Mouse (Mus musculus) T-helper 17 cell (primary cell): ENCODE data around the gene Acox1.

ENCODE experiments used
- in situ Hi-C, 2 experiments: fragments of 300-600 bp; cut with MboI, MseI; formaldehyde crosslinking; loops; 1 replicate in 1 of 2; 2 replicates in 1 of 2; pipeline ENCODE4 v1.15.1; 2025; ENCODE audit warnings: high pct_unique_total_duplicates in 2 of 2

The Acox1 gene

DNA sequence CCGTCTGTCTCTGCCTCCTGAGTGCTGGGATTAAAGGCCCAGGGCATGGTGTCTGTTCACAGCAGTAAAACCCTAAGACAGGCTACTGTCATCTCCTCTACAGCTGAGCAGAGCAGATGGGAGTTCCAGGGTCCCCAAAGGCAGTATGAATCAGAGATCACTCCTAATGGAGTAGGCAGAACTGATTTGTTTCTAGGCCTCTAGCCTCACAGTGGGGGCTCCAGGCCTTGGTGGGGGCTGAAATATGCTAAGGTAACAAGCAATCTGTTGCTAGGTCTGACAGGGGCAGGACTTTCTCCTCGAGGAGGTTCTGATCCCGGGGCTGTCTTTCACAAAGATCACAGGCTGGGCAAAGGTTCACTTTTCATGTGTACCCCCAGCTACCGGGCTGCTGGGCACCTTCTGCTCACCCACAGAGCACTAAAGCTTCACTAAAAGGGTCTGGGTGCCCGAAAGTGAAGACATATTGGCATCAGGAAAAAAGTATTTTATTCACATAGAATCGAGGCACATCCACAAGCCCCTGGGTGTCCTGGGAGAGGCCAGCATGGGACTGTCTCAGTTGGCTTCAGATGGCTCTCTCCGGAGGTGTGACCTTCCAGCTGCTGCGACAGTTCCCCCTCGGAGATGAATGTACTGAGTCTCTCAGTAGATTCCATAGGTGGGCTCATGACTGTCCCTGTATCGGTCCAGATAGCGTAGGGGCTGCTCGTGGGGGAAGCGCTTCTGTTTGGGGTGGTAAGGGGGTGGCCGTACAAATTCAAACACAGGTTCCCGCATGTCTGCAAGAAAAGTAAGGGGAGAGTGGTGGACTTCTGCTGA, 67.3 kb downstream of the Acox1 start:
- in situ Hi-C loops: loop anchor here in 1 of 2 experiments (5.0 kb wide), 1 partner anchor 39 kb away; no protein-coding TSS in a partner anchor

DNA sequence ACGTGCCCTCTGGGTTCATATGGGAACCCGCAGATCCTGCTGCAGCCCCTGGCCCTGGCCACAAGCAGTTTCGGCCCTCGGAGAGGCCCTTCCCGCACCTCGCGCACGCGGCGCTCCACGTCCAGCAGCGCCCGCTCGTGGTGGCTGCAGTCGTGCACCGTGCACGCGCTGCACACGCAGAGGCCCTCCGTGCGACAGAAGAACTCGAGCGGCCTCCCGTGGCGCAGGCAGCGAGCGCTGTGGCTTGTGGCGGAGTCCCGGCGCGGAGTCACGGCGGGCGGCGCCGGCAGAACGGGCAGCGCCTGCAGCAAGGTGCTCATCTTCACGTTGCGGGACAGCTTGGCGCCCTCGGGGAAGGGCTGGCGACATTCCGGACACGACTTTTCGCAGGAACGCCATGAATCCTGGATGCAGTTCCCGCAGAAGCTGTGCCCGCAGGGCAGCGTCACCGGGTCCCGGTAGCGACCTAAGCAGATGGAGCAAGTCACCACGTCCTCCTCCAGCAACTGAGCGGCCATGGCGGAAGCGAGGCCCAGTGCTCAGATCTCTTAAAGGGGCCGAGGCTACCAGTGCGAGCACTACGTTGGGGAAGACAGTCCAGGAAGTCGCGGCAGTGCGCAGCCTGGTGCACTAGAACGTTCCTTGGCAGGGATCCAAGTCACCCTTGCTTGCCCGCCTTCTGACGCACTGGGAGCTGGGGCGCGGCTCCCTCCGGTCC, 68.2 kb downstream of the Acox1 start, which contains the start of gene Trim65:
TSS of gene Trim65 (minus strand) at position 641 of the 718 bp plus-strand sequence.
- in situ Hi-C loops: loop anchor here in 1 of 2 experiments (5.0 kb wide), 1 partner anchor 38 kb away; no protein-coding TSS in a partner anchor

DNA sequence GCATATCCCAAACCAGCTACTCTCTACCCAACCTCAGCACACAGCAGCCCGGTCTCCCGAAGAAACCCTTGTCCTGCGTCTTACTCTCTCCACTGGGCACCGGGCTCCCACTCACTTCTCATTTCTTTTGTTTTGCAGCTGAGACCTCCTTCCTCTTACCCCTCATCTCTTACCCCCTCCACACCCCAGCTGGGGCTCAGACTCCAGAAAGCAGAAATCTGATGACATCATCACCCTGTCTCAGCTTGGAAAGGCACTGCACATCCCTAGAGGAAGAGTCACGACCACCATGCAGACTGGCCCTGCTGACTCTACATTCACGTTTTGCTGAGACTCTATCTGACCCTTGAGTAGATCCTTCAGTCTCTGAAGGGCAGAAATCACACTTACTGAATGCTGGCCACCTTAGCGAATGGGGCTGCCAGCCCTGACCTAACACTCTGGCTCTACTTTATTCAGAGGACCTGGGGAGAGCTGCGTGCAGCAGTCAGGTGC, 68.8 kb downstream of the Acox1 start:
- in situ Hi-C loops: loop anchor here in 1 of 2 experiments (5.0 kb wide), 1 partner anchor 38 kb away; no protein-coding TSS in a partner anchor

DNA sequence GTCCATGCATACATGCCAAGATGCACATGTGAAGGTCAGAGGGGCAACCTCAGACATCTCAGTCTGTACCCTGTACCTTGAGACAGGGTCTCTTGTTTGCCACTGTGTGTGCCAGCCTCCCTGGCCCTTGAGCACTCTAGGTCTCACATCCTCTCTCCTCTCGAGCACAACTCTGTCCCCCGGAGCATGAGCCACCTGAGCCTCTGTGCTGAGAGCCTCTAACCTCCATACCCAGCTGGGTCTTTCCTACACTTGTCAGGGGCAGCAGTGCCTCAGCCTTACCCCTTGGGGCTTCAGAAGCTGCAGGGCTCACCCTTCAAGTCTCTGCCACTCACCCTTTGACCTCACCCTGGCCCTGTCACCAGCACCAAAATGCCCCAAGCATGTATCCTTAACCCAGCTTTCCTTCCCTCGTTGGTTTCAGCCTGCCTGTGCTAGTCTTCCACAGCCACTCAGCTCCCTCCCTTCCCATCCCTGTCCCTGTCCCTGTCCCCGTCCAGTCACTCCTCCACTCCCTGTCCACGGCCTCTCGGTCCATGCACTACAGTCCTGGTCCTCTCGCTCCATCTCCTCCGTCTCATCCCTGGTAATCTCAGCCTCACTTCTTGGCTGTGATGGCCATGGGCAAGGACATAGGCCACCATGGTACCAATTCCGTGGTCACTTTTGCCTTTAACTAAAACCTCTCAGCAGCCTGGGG, 69.6 kb downstream of the Acox1 start:
- in situ Hi-C loops: no loop called here

DNA sequence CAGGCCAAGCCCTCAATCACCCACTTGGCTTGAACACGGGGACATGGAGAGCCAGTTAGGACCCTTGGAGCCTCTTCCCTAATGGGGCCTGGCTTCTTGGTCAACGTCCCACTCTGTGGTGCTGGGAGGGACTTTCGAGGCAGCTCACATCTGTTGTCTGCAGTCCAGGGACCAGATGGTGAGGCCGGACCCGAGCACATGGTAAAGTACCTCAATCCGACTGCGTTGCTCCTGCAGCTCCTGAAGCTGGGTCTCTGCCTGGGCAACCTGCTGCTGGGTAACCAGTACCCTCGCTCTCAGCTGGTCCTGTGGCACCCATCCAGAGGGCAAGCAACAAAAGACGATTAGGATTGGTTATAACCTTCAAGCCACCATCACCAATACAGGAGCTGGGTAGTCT, 70.9 kb downstream of the Acox1 start:
- in situ Hi-C loops: no loop called here

DNA sequence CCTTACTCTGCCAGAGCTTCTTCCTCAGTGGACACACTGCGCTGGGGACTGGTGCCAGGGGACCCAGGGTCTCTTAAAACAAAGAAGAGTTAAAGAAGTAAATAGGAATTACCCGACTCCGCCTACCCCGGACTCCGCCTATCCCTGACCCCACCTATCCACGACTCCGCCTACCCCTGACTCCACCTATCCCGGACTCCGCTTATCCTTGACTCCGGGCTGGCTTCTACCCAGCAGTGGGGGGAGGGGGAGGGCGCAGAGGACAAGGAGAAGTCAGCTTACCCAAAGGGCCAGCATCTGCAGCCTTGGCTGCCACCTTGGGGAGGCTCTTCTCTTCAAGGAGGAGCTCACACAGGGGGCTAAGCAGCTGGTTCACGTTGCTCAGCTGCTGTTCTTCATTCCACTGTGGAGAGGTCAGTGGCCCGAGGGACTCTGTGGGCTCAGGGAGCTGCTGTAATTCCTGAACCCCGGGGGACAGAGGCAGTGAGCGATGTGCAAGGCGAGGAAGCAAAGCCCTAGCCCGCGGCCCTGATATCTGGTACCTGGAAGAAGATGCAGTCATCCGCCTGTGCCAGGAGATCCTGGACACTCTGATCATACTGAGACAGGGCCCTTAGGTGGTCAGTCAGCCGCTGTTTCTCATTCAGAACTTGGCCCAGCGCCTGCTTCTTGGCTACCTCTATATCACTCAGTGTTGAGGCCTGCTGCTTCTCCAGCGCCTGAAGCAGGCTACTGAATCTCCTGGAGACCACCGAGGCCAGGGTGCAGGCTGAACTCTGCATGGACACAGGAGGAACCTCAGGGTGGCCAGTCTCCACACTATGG, 71.5 kb downstream of the Acox1 start, which contains the start of gene Trim47:
TSS of gene Trim47 (minus strand) at position 55 of the 825 bp plus-strand sequence.
- in situ Hi-C loops: no loop called here

DNA sequence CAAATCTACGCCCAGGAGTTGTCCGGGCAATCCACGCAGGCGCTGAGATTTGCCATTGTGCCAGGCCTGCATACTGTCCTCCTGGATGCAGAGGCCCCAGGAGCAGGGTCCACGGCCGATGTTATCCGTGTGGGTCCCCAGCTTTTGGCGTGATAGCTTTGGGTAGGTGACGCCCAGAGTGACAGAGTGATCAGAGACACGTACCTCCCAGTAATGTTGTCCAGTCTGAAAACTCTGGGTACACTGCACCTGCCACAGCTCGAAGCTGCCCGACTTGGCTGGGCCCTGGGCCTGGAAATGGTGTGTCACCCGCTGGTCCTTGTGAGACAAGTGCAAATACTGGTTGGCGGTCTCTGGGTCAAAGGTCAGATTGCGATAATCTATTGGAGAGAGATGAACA, 72.6 kb downstream of the Acox1 start:
- in situ Hi-C loops: no loop called here
